Mouse (Mus musculus): ENCODE measurements at regions not wholly inside any gene's neighbourhood (a gene's known extent, or its start where the extent isn't known, plus 50 kb on each side); places are given as distances from the start of the nearest gene placed in this dataset.

- DNase-seq (ENCODE audit: low read depth, low spot score): no peak
Observed at GRCm38 (mm10) chr8:115626396-115627136, 81.0 kb downstream of the Maf start.

GRCm38 (mm10) chr8:115625072-115625471, 82.5 kb downstream of the Maf start:
- no peak for DNase-seq (ENCODE audit: low read depth, low spot score)

GRCm38 (mm10) chr8:115618049-115618760, 89.4 kb downstream of the Maf start:
- DNase-seq (ENCODE audit: low read depth, low spot score): no peak

GRCm38 (mm10) chr8:115616871-115617605, 90.6 kb downstream of the Maf start:
- DNase-seq (ENCODE audit: low read depth, low spot score): no peak

- DNase-seq (ENCODE audit: low read depth, low spot score): no peak
Observed at GRCm38 (mm10) chr8:115613946-115614584, 93.5 kb downstream of the Maf start.

- no peak for DNase-seq (ENCODE audit: low read depth, low spot score)
Observed at GRCm38 (mm10) chr8:115612119-115612518, 95.5 kb downstream of the Maf start.

- no peak for DNase-seq (ENCODE audit: low read depth, low spot score)
Observed at GRCm38 (mm10) chr8:115599771-115600170, 107.8 kb downstream of the Maf start.

- no peak for DNase-seq (ENCODE audit: low read depth, low spot score)
Observed at GRCm38 (mm10) chr8:115597226-115597953, 110.2 kb downstream of the Maf start.

- no peak for DNase-seq (ENCODE audit: low read depth, low spot score)
Observed at GRCm38 (mm10) chr8:115589721-115590120, 117.9 kb downstream of the Maf start.

- DNase-seq (ENCODE audit: low read depth, low spot score): no peak
Observed at GRCm38 (mm10) chr8:115589076-115589475, 118.5 kb downstream of the Maf start.

- DNase-seq (ENCODE audit: low read depth, low spot score): no peak
Observed at GRCm38 (mm10) chr8:115584311-115584907, 123.2 kb downstream of the Maf start.

GRCm38 (mm10) chr8:115583221-115583620, 124.4 kb downstream of the Maf start:
- no peak for DNase-seq (ENCODE audit: low read depth, low spot score)

- DNase-seq (ENCODE audit: low read depth, low spot score): no peak
Observed at GRCm38 (mm10) chr8:115581940-115582517, 125.6 kb downstream of the Maf start.

- DNase-seq (ENCODE audit: low read depth, low spot score): no peak
Observed at GRCm38 (mm10) chr8:115568394-115568793, 139.2 kb downstream of the Maf start.

GRCm38 (mm10) chr8:115565768-115566167, 141.8 kb downstream of the Maf start:
- DNase-seq (ENCODE audit: low read depth, low spot score): no peak

GRCm38 (mm10) chr8:115562362-115562761, 145.2 kb downstream of the Maf start:
- DNase-seq (ENCODE audit: low read depth, low spot score): no peak

GRCm38 (mm10) chr8:115560985-115561916, 146.3 kb downstream of the Maf start:
- no peak for DNase-seq (ENCODE audit: low read depth, low spot score)

- no peak for DNase-seq (ENCODE audit: low read depth, low spot score)
Observed at GRCm38 (mm10) chr8:115555452-115555851, 152.1 kb downstream of the Maf start.

GRCm38 (mm10) chr8:115554185-115554584, 153.4 kb downstream of the Maf start:
- DNase-seq (ENCODE audit: low read depth, low spot score): no peak

All from A20 (cell line).